Mouse (Mus musculus): ENCODE data around the gene Col5a1.

- TF ChIP-seq CTCF (IDR thresholded peaks at IDR 0.05; ENCODE audit: low read depth, low read length) (no peak), GATA1 (IDR thresholded peaks at IDR 0.05; ENCODE audit: borderline replicate concordance, low read length) (no peak), TAL1 (conservative IDR thresholded peaks at IDR 0.05; ENCODE audit: low read depth, low read length) (no peak), POLR2AphosphoS5 (IDR thresholded peaks at IDR 0.05; ENCODE audit: insufficient replicate concordance, low read depth, low read length) (no peak), GATA2 (IDR thresholded peaks at IDR 0.05; ENCODE audit: borderline replicate concordance, low read depth, low read length) (no peak)
These were observed 198.5 kb downstream of the Col5a1 start, which contains the start of gene Fcnb for GRCm38 (mm10) chr2:28084768-28085167.
